Mouse (Mus musculus): ENCODE measurements at regions not wholly inside any gene's neighbourhood (a gene's known extent, or its start where the extent isn't known, plus 50 kb on each side); places are given as distances from the start of the nearest gene placed in this dataset.

- Histone ChIP-seq H3K4me2 (replicated peaks; ENCODE audit: low read depth, low read length, severe bottlenecking) (no peak overlapping the region), H3K36me3 (ENCODE audit: control insufficient read depth, insufficient read depth, low read length) (no peaks in the 10 kb centered on the region), H3K9ac (ENCODE audit: low read depth, low read length, severe bottlenecking) (no peak overlapping the region), H3K27ac (replicated peaks; ENCODE audit: low read depth, low read length) (no peak overlapping the region), H3K27me3 (ENCODE audit: control insufficient read depth, insufficient read depth, low read length) (no peaks in the 10 kb centered on the region), H3K4me3 (replicated peaks; ENCODE audit: low read length) (no peak overlapping the region), H3K4me1 (ENCODE audit: control insufficient read depth, insufficient read depth, low read length) (no peaks in the 10 kb centered on the region), H3K9me3 (ENCODE audit: control insufficient read depth, low read length) (no peaks in the 10 kb centered on the region)
- no peak for TF ChIP-seq POLR2A (IDR thresholded peaks at IDR 0.05; ENCODE audit: borderline replicate concordance, extremely low read depth, insufficient read depth, insufficient read length)
- ATAC-seq (ENCODE audit: low FRiP score, low read depth) (no peak), DNase-seq (ENCODE audit: low spot score) (no peak)
- WGBS = 86% methylated on average over 10 of the region's 10 CpGs
These were observed 235.8 kb upstream of the Ptbp2 start for GRCm38 (mm10) chr3:120019826-120020683.

GRCm38 (mm10) chr3:120015376-120015775 is 231.1 kb upstream of the Ptbp2 start:
- no peaks in the 10 kb centered on the region for H3K9me3 ChIP-seq (ENCODE audit: control insufficient read depth, low read length)
- H3K4me2 ChIP-seq (replicated peaks; ENCODE audit: low read depth, low read length, severe bottlenecking) = no peak overlapping the region
- no peak overlapping the region for H3K27ac ChIP-seq (replicated peaks; ENCODE audit: low read depth, low read length)
- no peaks in the 10 kb centered on the region for H3K4me1 ChIP-seq (ENCODE audit: control insufficient read depth, insufficient read depth, low read length)
- H3K36me3 ChIP-seq (ENCODE audit: control insufficient read depth, insufficient read depth, low read length) = no peaks in the 10 kb centered on the region
- WGBS = 82% methylated on average over 7 of the region's 7 CpGs
- TF ChIP-seq POLR2A (IDR thresholded peaks at IDR 0.05; ENCODE audit: borderline replicate concordance, extremely low read depth, insufficient read depth, insufficient read length) = no peak
- no peak for ATAC-seq (ENCODE audit: low FRiP score, low read depth)
- DNase-seq (ENCODE audit: low spot score) = no peak
- H3K27me3 ChIP-seq (ENCODE audit: control insufficient read depth, insufficient read depth, low read length) = no peaks in the 10 kb centered on the region
- H3K4me3 ChIP-seq (replicated peaks; ENCODE audit: low read length) = no peak overlapping the region
- H3K9ac ChIP-seq (ENCODE audit: low read depth, low read length, severe bottlenecking) = no peak overlapping the region

DNA sequence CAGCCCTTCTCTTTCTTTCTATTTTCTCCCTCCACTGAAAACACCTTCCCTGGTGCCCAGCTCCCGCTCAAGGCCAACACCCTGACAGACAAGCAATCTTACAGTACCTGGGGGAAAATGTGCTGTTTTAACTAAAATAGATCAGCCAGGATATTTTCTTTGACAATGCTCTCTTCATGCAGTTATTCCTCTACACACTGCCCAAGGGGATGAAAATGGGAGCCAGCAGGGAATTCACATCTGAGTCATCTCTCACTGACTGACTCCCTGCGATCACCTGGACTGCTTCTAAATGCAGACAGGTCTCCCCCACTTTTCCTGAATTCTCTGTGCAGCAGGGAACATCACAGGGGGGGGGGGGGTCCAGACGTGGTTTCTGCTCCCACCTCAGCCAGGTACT is 227.6 kb upstream of the Ptbp2 start:
- H3K4me2 ChIP-seq (replicated peaks; ENCODE audit: low read depth, low read length, severe bottlenecking) = no peak overlapping the region
- ATAC-seq (ENCODE audit: low FRiP score, low read depth) (no peak), DNase-seq (ENCODE audit: low spot score) (no peak)
- no peaks in the 10 kb centered on the region for H3K27me3 ChIP-seq (ENCODE audit: control insufficient read depth, insufficient read depth, low read length)
- H3K27ac ChIP-seq (replicated peaks; ENCODE audit: low read depth, low read length) = no peak overlapping the region
- H3K9ac ChIP-seq (ENCODE audit: low read depth, low read length, severe bottlenecking) = no peak overlapping the region
- no peaks in the 10 kb centered on the region for H3K36me3 ChIP-seq (ENCODE audit: control insufficient read depth, insufficient read depth, low read length)
- H3K4me3 ChIP-seq (replicated peaks; ENCODE audit: low read length) = no peak overlapping the region
- no peak for TF ChIP-seq POLR2A (IDR thresholded peaks at IDR 0.05; ENCODE audit: borderline replicate concordance, extremely low read depth, insufficient read depth, insufficient read length)
- 19% methylated on average over 3 of the region's 3 CpGs for WGBS
- no peaks in the 10 kb centered on the region for H3K9me3 ChIP-seq (ENCODE audit: control insufficient read depth, low read length)
- no peaks in the 10 kb centered on the region for H3K4me1 ChIP-seq (ENCODE audit: control insufficient read depth, insufficient read depth, low read length)

DNA sequence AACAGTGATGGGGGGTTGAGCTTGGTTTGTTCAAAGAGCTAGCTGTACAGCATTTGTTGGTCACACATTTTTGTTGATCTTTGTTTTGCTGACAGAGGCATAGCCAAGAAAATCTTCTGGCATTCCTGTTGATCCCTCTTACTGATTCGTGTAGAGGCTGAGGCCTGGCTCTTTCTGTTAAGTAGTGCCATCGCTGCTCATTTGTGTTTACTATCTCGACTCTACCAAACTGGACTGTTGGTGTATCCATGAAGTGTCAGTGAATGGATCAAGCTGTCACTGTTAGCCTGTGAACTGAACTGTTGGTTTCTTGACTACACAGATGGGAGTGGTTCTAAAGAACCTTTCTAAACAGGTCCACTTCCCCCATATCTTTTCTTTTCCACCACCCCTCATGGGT is 223.8 kb upstream of the Ptbp2 start:
- Histone ChIP-seq H3K4me1 (ENCODE audit: control insufficient read depth, insufficient read depth, low read length) (no peaks in the 10 kb centered on the region), H3K36me3 (ENCODE audit: control insufficient read depth, insufficient read depth, low read length) (no peaks in the 10 kb centered on the region), H3K9ac (ENCODE audit: low read depth, low read length, severe bottlenecking) (no peak overlapping the region), H3K27ac (replicated peaks; ENCODE audit: low read depth, low read length) (no peak overlapping the region), H3K9me3 (ENCODE audit: control insufficient read depth, low read length) (no peaks in the 10 kb centered on the region), H3K4me3 (replicated peaks; ENCODE audit: low read length) (no peak overlapping the region), H3K4me2 (replicated peaks; ENCODE audit: low read depth, low read length, severe bottlenecking) (no peak overlapping the region), H3K27me3 (ENCODE audit: control insufficient read depth, insufficient read depth, low read length) (no peaks in the 10 kb centered on the region)
- no peak for TF ChIP-seq POLR2A (IDR thresholded peaks at IDR 0.05; ENCODE audit: borderline replicate concordance, extremely low read depth, insufficient read depth, insufficient read length)
- 97% methylated on average over 3 of the region's 3 CpGs for WGBS
- ATAC-seq (ENCODE audit: low FRiP score, low read depth) (no peak), DNase-seq (ENCODE audit: low spot score) (no peak)

- Histone ChIP-seq H3K9me3 (ENCODE audit: control insufficient read depth, low read length) (no peaks in the 10 kb centered on the region), H3K27me3 (ENCODE audit: control insufficient read depth, insufficient read depth, low read length) (no peaks in the 10 kb centered on the region), H3K36me3 (ENCODE audit: control insufficient read depth, insufficient read depth, low read length) (no peaks in the 10 kb centered on the region), H3K4me2 (replicated peaks; ENCODE audit: low read depth, low read length, severe bottlenecking) (no peak overlapping the region), H3K4me1 (ENCODE audit: control insufficient read depth, insufficient read depth, low read length) (no peaks in the 10 kb centered on the region), H3K27ac (replicated peaks; ENCODE audit: low read depth, low read length) (no peak overlapping the region), H3K9ac (ENCODE audit: low read depth, low read length, severe bottlenecking) (no peak overlapping the region), H3K4me3 (replicated peaks; ENCODE audit: low read length) (no peak overlapping the region)
- 50% methylated on average over 3 of the region's 3 CpGs for WGBS
- no peak for ATAC-seq (ENCODE audit: low FRiP score, low read depth)
- no peak for DNase-seq (ENCODE audit: low spot score)
- TF ChIP-seq POLR2A (IDR thresholded peaks at IDR 0.05; ENCODE audit: borderline replicate concordance, extremely low read depth, insufficient read depth, insufficient read length) = no peak
These were observed 220.3 kb upstream of the Ptbp2 start for GRCm38 (mm10) chr3:120004588-120004987.

Measured in limb, embryonic 14.5 days (tissue).